Mouse (Mus musculus) 3T3-L1 (cell line): ENCODE measurements around the gene Il1f9.
"Not testable (repeated sequence)": the region's sequence is repeated elsewhere in the genome, so short reads cannot be mapped to it uniquely, and the experiment has no call there.

Source experiments
- DNase-seq: peaks from one replicate; pipeline ENCODE4 v3.0.0-alpha.2; 2015; ENCODE audit warnings: low read depth, low spot score

Il1f9 gene

DNA sequence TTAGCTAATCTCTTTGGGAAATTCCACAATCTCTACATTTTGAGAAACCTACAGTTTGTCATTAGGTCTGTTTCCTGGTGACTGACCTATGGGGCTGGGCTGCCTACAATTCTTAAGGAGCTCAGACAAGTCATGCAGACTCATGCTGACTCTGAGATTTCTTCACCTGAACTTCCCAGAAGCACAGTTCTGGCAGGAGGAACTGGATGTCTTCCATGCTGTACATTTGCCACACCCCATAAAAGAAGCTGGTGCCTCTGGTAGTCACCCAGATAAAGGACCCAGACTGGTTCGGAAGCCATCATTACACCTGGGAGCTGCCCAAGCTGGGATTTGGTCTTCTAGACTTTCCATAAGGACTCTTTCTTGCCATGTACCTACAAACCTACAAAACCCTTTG is at the start of gene Il1f9:
Gene Il1f9, plus strand, starts transcription at position 301 of the 400 bp plus-strand sequence.
- DNase-seq, result no peak

DNA sequence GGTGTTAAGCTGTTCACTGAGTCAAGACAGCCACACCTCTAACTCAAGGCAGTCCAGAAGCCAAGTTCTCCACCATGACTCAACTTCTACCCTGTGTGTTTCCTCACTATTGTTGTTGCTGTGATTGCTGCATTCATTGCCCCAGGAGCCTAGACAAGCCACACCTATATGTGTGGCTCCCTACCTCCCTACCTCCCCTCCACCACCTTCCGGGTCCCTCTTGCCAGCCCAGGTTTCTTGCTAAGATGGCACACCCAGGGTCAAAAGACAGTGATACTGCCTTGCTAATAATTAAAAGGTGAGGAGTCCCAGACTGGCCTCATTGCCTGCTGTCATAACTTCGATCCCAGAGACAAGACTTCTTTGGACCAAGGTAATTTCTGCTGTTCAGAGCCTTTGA is 33.4 kb upstream of the Il1f9 start, which contains the start of gene Il1f8:
Gene Il1f8, plus strand, starts transcription at position 301 of the 400 bp plus-strand sequence.
- DNase-seq, result no peak

DNA sequence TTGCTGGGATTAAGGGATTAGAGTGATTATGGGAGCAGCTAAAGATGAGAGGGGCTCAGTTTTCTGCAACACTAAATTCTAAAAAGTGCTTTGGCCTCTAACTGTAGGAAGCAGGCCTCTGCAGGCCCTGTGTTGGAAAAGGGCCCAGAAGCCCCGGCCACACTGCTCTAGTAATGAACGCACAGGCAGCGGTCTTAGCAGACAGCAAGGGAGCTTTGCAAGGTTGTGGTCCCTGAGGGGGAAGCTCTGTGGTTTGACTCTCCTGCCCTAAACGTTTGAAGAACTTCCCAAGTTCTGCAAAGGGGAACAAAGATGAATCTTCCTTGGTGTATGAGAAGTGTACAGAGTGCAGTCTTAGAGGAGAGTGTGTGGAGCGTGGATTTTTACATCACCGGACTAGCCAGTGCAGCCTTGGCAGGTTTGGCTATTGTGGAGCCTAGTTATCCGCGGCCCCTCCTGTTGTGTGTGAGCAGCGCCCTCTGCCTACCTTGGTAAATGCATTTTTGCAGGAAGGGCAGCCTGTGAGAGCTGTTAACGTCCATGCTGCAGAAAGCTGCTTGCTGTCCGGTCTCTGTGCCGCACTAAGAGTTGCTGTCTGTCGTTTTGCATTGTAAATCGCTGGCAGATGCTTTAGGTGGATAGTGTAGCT is 4.5 kb upstream of the Il1f9 start:
- DNase-seq, result not testable (repeated sequence)

DNA sequence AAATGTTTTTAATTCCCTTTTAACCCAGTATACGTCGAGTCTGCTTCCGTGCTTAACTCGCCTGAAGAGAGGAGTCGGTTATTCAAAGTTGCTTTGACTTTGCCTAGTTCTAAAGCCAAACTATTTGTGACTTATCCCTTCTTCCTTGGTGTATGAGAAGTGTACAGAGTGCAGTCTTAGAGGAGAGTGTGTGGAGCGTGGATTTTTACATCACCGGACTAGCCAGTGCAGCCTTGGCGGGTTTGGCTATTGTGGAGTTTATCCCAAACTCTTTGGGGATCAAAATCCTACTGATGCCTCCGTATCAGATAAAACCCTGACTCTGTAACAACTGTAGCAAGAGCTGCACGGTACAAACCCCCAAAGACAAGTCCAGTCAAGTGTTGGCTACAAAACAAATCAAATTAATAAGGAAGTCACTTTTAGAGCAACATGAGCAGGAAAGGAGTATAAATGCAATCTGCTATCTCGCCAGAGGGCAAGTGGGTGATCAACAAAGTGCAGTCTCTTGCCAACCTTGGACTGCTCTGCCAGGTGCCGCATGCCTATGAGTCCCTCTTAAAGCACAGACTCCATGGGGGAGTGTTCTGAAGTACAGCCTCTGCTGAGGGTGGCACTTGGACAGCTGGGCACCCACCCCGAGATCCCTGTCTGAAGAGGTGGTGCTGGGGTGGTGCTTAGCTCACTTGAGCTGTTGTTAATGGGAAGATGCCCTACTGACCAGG is 3.7 kb upstream of the Il1f9 start:
- not testable (repeated sequence) for DNase-seq

DNA sequence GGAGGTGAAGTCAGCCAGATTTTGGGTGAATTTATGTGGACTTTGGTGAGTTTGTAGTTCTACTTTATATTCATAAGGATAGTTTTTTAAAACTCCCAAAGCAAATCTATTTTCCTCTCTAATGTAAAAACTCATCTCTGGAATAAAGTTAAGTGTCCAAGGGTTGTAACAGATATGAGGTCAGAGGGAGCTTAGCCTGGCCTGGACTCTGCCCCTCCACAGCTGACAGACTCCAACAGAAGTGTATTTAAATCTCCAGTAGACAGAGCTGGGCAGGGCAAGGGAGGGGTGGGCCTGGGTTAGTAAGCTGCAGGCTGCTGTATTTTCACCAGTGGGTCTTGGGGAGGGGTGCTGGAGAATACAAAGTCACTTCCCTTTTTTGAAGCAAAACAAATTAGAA is 2.2 kb upstream of the Il1f9 start:
- DNase-seq, result not testable (repeated sequence)

DNA sequence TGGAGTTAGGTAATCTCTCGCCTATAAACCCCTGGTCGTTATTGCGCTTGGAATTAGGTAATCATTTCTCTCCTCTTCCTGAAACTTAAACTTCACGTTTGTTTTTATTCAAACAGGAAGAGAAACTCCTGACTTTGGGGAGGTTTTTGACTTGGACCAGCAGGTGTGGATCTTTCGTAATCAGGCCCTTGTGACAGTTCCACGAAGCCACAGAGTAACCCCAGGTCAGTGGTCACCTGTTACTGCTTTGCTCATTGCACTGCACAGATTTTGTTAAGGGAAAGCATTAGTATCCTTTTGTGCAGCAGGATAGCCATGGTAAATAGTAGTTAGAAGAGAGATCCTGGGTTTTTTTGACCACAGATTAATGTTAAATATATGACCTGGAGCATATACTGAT is 1.3 kb downstream of the Il1f9 start:
- no peak for DNase-seq

DNA sequence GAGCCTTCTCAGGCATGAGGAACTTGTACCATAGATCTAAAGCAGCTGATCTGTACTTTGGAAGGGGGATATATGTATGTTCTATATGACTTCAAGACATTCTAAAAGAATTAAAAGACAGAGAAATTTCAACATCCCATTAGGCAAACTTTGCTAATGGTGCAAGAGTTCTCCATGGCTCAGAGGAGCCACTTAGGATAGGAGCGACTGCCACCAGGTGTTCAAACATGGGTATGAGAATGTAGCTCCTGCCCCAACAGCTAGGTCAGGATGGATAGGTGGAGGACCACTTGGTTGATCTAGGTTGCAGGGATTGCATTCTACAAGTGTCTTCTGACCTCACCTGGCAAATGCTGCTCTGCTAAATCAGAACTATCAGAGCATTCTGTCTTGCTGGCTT is 1.9 kb downstream of the Il1f9 start:
- DNase-seq, result no peak

DNA sequence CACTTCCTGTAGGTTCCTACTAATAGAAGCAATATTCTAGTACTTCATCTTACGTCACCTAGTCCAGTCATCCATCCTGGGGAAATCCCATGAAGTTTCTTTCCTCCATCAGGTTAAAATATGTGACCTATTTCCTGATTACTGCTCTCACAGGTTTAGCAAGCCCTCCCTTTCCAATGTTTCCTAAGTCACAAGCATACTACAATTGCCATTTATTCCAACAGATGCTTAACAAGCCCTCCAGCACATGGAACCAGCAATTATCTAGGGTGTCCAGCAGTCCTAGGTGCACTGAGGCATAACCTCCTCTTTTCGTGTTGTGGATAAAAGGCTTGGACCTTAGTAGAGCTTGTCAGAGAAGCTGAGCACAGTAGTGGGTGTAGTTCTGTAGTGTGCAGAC is 28.8 kb downstream of the Il1f9 start, which contains the start of gene Il1f6:
Gene Il1f6, plus strand, starts transcription at position 301 of the 400 bp plus-strand sequence.
- no peak for DNase-seq

DNA sequence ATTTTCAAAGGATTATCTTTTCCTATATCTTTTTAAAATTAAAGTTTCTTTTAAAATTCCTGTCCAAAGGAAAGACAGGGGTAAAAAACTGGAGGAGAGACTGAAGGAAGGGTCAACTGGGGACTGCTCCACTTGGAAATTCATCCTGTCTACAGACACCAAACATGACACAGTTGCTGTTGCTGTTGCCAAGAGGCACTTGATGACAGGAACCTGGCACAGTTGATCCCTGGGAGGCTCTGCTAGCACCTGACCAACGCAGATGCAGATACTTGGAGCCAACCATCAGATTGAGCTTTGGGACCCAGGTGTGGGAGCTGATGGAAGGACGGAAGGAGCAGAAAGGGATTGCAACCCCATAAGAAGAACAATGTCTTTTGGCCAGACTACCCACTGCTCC is 40.9 kb downstream of the Il1f9 start:
- DNase-seq, result no peak
